In the genomic region with DNA sequence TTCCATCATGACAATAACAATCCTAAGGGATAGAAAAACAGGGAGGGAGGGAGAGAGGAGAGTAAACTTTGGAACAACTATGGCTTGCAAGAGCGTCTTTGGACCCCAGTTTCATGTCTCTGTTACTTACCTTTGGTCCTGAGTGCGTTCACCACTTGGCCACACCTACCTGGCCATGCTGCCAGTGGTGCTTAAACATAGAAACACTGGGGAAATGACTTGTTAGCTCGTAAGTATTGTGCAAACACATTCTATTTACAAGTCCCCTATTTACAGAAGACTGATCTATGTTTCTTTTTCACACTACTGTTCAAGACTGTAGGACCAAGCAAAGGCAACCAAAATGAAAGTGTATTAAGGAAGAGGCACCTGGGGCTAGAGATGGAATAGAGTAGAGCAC, we compare ENCODE assay signal across 12 mouse cellular contexts. TPM values are rescaled to one million over a fixed set of nuclear protein-coding genes. Genes with fewer than 3 reads are reported as not detected.
"Had no signal": no experiment of that assay in that cellular context is flagged by ENCODE, and none has a peak within 500 bp of the region (broad histone marks: within the 10 kb centered on the region; RNA-seq: fewer than 3 reads in every experiment).

No protein-coding gene starts in this region.

- H3K9ac ChIP-seq: limb, embryonic 12.5 days; liver, embryonic 13.5 days; midbrain, embryonic 13.5 days had no signal

- H3K27ac ChIP-seq: left cerebral cortex, adult 2 months; limb, embryonic 12.5 days; liver, embryonic 13.5 days; midbrain, embryonic 13.5 days had no signal

- H3K9me3 ChIP-seq: limb, embryonic 12.5 days; liver, embryonic 13.5 days; midbrain, embryonic 13.5 days had no signal

- H3K27me3 ChIP-seq: limb, embryonic 12.5 days; liver, embryonic 13.5 days; midbrain, embryonic 13.5 days had no signal

- DNase-seq: kidney, adult 8-10 months; kidney, postnatal 25 days; liver, embryonic 13.5 days; right cerebral cortex, postnatal 14 days; thymus, adult 18-20 months; thymus, postnatal 14 days had no signal

- ATAC-seq: hindbrain, embryonic 16.5 days; inflammation-experienced regulatory T-cells, adult 6 months; intestine, postnatal 0 days; midbrain, embryonic 13.5 days had no signal

- H3K36me3 ChIP-seq: limb, embryonic 12.5 days; liver, embryonic 13.5 days; midbrain, embryonic 13.5 days had no signal

- H3K4me2 ChIP-seq: limb, embryonic 12.5 days; liver, embryonic 13.5 days; midbrain, embryonic 13.5 days had no signal

- H3K4me1 ChIP-seq: limb, embryonic 12.5 days; liver, embryonic 13.5 days; midbrain, embryonic 13.5 days had no signal

- H3K4me3 ChIP-seq: left cerebral cortex, adult 2 months; limb, embryonic 12.5 days; liver, embryonic 13.5 days; midbrain, embryonic 13.5 days had no signal

RNA-seq across cellular contexts. Expression of gene Tm4sf1, which starts 39.5 kb away (rescaled TPM):
- polyA plus RNA-seq: inflammation-experienced regulatory T-cells, adult 6 months had no signal
